Mouse (Mus musculus): ENCODE measurements around the gene Arglu1. TPM values are rescaled to one million over a fixed set of nuclear protein-coding genes. Genes with fewer than 3 reads are reported as not detected.

The Arglu1 gene
- 136 and 155 TPM in 2 replicates for polyA plus RNA-seq (2014; fragmentation: Nextera tagmentation; extraction: Ambion mirVana)

GRCm38 (mm10) chr8:8690146-8691092 is at the start of gene Arglu1:
TSS of gene Arglu1 (minus strand) at chr8:8690521.
- Histone ChIP-seq H3K4me2 (replicated peaks) (peak within 1 kb of the TSS; percentile 90), H3K4me3 (replicated peaks; ENCODE audit: low read length) (peak within 1 kb of the TSS; percentile 66), H3K27me3 (ENCODE audit: control insufficient read depth, insufficient read depth, low read length) (no peaks in the 10 kb centered on the region), H3K4me1 (replicated peaks; ENCODE audit: control insufficient read depth, insufficient read depth, low read length) (peaks cover 37% of the 10 kb centered on the region), H3K9ac (peak within 1 kb of the TSS; percentile 93), H3K36me3 (replicated peaks; ENCODE audit: control insufficient read depth, insufficient read depth) (no peaks in the 10 kb centered on the region), H3K27ac (peak within 1 kb of the TSS; percentile 96), H3K9me3 (ENCODE audit: control insufficient read depth, low read length) (no peaks in the 10 kb centered on the region)
- DNase-seq (ENCODE audit: low spot score): peak; percentile 99
- under 1% methylated on average over 69 of the region's 81 CpGs for WGBS
- ATAC-seq (ENCODE audit: low FRiP score): peak; percentile 95

GRCm38 (mm10) chr8:8737271-8737670 is 47.0 kb upstream of the Arglu1 start:
- no peaks in the 10 kb centered on the region for H3K27me3 ChIP-seq (ENCODE audit: control insufficient read depth, insufficient read depth, low read length)

GRCm38 (mm10) chr8:8736826-8737225 is 46.5 kb upstream of the Arglu1 start:
- ATAC-seq (ENCODE audit: low FRiP score) (no peak), DNase-seq (ENCODE audit: low spot score) (no peak)
- Histone ChIP-seq H3K9me3 (ENCODE audit: control insufficient read depth, low read length) (no peaks in the 10 kb centered on the region), H3K36me3 (replicated peaks; ENCODE audit: control insufficient read depth, insufficient read depth) (no peaks in the 10 kb centered on the region), H3K27me3 (ENCODE audit: control insufficient read depth, insufficient read depth, low read length) (no peaks in the 10 kb centered on the region), H3K4me3 (replicated peaks; ENCODE audit: low read length) (no peak overlapping the region), H3K9ac (no peak overlapping the region), H3K27ac (no peak overlapping the region), H3K4me2 (replicated peaks) (no peak overlapping the region), H3K4me1 (replicated peaks; ENCODE audit: control insufficient read depth, insufficient read depth, low read length) (no peaks in the 10 kb centered on the region)
- WGBS: 87% methylated on average over 8 of the region's 8 CpGs

More at GRCm38 (mm10) chr8:8737271-8737670, 47.0 kb upstream of the Arglu1 start:
- H3K9ac ChIP-seq: no peak overlapping the region
- no peaks in the 10 kb centered on the region for H3K4me1 ChIP-seq (replicated peaks; ENCODE audit: control insufficient read depth, insufficient read depth, low read length)
- H3K36me3 ChIP-seq (replicated peaks; ENCODE audit: control insufficient read depth, insufficient read depth): no peaks in the 10 kb centered on the region
- 50% methylated on average over 3 of the region's 3 CpGs for WGBS
- no peak overlapping the region for H3K27ac ChIP-seq
- no peak overlapping the region for H3K4me2 ChIP-seq (replicated peaks)
- no peak for DNase-seq (ENCODE audit: low spot score)
- no peaks in the 10 kb centered on the region for H3K9me3 ChIP-seq (ENCODE audit: control insufficient read depth, low read length)
- H3K4me3 ChIP-seq (replicated peaks; ENCODE audit: low read length): no peak overlapping the region
- no peak for ATAC-seq (ENCODE audit: low FRiP score)

GRCm38 (mm10) chr8:8733804-8734203 is 43.5 kb upstream of the Arglu1 start:
- H3K4me1 ChIP-seq (replicated peaks; ENCODE audit: control insufficient read depth, insufficient read depth, low read length): no peaks in the 10 kb centered on the region
- no peaks in the 10 kb centered on the region for H3K27me3 ChIP-seq (ENCODE audit: control insufficient read depth, insufficient read depth, low read length)
- H3K9ac ChIP-seq: no peak overlapping the region
- ATAC-seq (ENCODE audit: low FRiP score) (no peak), DNase-seq (ENCODE audit: low spot score) (peak; percentile 51)
- H3K27ac ChIP-seq: no peak overlapping the region
- WGBS: 45% methylated on average over 4 of the region's 4 CpGs
- H3K4me3 ChIP-seq (replicated peaks; ENCODE audit: low read length): no peak overlapping the region
- no peaks in the 10 kb centered on the region for H3K36me3 ChIP-seq (replicated peaks; ENCODE audit: control insufficient read depth, insufficient read depth)
- H3K9me3 ChIP-seq (ENCODE audit: control insufficient read depth, low read length): no peaks in the 10 kb centered on the region
- H3K4me2 ChIP-seq (replicated peaks): no peak overlapping the region

- no peak for DNase-seq (ENCODE audit: low spot score)
- Histone ChIP-seq H3K27ac (no peak overlapping the region), H3K36me3 (replicated peaks; ENCODE audit: control insufficient read depth, insufficient read depth) (no peaks in the 10 kb centered on the region), H3K9me3 (ENCODE audit: control insufficient read depth, low read length) (no peaks in the 10 kb centered on the region), H3K4me1 (replicated peaks; ENCODE audit: control insufficient read depth, insufficient read depth, low read length) (no peaks in the 10 kb centered on the region), H3K4me2 (replicated peaks) (no peak overlapping the region), H3K4me3 (replicated peaks; ENCODE audit: low read length) (no peak overlapping the region), H3K27me3 (ENCODE audit: control insufficient read depth, insufficient read depth, low read length) (no peaks in the 10 kb centered on the region), H3K9ac (no peak overlapping the region)
- no peak for ATAC-seq (ENCODE audit: low FRiP score)
- 97% methylated on average over 2 of the region's 2 CpGs for WGBS
These were observed 38.3 kb upstream of the Arglu1 start for GRCm38 (mm10) chr8:8728643-8729042.

- Histone ChIP-seq H3K27me3 (ENCODE audit: control insufficient read depth, insufficient read depth, low read length) (no peaks in the 10 kb centered on the region), H3K4me1 (replicated peaks; ENCODE audit: control insufficient read depth, insufficient read depth, low read length) (no peaks in the 10 kb centered on the region), H3K36me3 (replicated peaks; ENCODE audit: control insufficient read depth, insufficient read depth) (no peaks in the 10 kb centered on the region), H3K4me3 (replicated peaks; ENCODE audit: low read length) (no peak overlapping the region), H3K9ac (no peak overlapping the region), H3K27ac (no peak overlapping the region), H3K4me2 (replicated peaks) (no peak overlapping the region), H3K9me3 (ENCODE audit: control insufficient read depth, low read length) (no peaks in the 10 kb centered on the region)
- 71% methylated on average over 2 of the region's 2 CpGs for WGBS
- ATAC-seq (ENCODE audit: low FRiP score) (no peak), DNase-seq (ENCODE audit: low spot score) (no peak)
These were observed 36.2 kb upstream of the Arglu1 start for GRCm38 (mm10) chr8:8726547-8726946.

- DNase-seq (ENCODE audit: low spot score) (no peak), ATAC-seq (ENCODE audit: low FRiP score) (no peak)
- Histone ChIP-seq H3K4me1 (replicated peaks; ENCODE audit: control insufficient read depth, insufficient read depth, low read length) (no peaks in the 10 kb centered on the region), H3K9ac (no peak overlapping the region), H3K9me3 (ENCODE audit: control insufficient read depth, low read length) (no peaks in the 10 kb centered on the region), H3K4me3 (replicated peaks; ENCODE audit: low read length) (no peak overlapping the region), H3K4me2 (replicated peaks) (no peak overlapping the region), H3K27me3 (ENCODE audit: control insufficient read depth, insufficient read depth, low read length) (no peaks in the 10 kb centered on the region), H3K36me3 (replicated peaks; ENCODE audit: control insufficient read depth, insufficient read depth) (no peaks in the 10 kb centered on the region), H3K27ac (no peak overlapping the region)
- 80% methylated on average over 9 of the region's 9 CpGs for WGBS
These were observed 14.5 kb upstream of the Arglu1 start for GRCm38 (mm10) chr8:8704813-8705212.

GRCm38 (mm10) chr8:8703668-8704067 is 13.3 kb upstream of the Arglu1 start:
- DNase-seq (ENCODE audit: low spot score) (no peak), ATAC-seq (ENCODE audit: low FRiP score) (no peak)
- Histone ChIP-seq H3K4me2 (replicated peaks) (no peak overlapping the region), H3K9me3 (ENCODE audit: control insufficient read depth, low read length) (no peaks in the 10 kb centered on the region), H3K36me3 (replicated peaks; ENCODE audit: control insufficient read depth, insufficient read depth) (no peaks in the 10 kb centered on the region), H3K4me1 (replicated peaks; ENCODE audit: control insufficient read depth, insufficient read depth, low read length) (no peaks in the 10 kb centered on the region), H3K27me3 (ENCODE audit: control insufficient read depth, insufficient read depth, low read length) (no peaks in the 10 kb centered on the region), H3K9ac (no peak overlapping the region), H3K27ac (no peak overlapping the region), H3K4me3 (replicated peaks; ENCODE audit: low read length) (no peak overlapping the region)
- 91% methylated on average over 2 of the region's 2 CpGs for WGBS

- no peak for ATAC-seq (ENCODE audit: low FRiP score)
- no peak overlapping the region for H3K4me2 ChIP-seq (replicated peaks)
- 93% methylated on average over 10 of the region's 10 CpGs for whole genome bisulfite sequencing
These were observed 10.5 kb upstream of the Arglu1 start for GRCm38 (mm10) chr8:8700821-8701220.

More at GRCm38 (mm10) chr8:8700821-8701220, 10.5 kb upstream of the Arglu1 start:
- H3K36me3 ChIP-seq (replicated peaks; ENCODE audit: control insufficient read depth, insufficient read depth): no peaks in the 10 kb centered on the region
- no peaks in the 10 kb centered on the region for H3K4me1 ChIP-seq (replicated peaks; ENCODE audit: control insufficient read depth, insufficient read depth, low read length)
- no peaks in the 10 kb centered on the region for H3K9me3 ChIP-seq (ENCODE audit: control insufficient read depth, low read length)
- DNase-seq (ENCODE audit: low spot score): no peak
- no peak overlapping the region for H3K4me3 ChIP-seq (replicated peaks; ENCODE audit: low read length)
- no peaks in the 10 kb centered on the region for H3K27me3 ChIP-seq (ENCODE audit: control insufficient read depth, insufficient read depth, low read length)
- H3K27ac ChIP-seq: no peak overlapping the region
- no peak overlapping the region for H3K9ac ChIP-seq

Measured in hindbrain, embryonic 14.5 days (tissue).